Mouse (Mus musculus) hindbrain, embryonic 13.5 days (tissue): ENCODE data around the gene Ovol2. TPM values are rescaled to one million over a fixed set of nuclear protein-coding genes. Genes with fewer than 3 reads are reported as not detected.
"Not testable (repeated sequence)": the region's sequence is repeated elsewhere in the genome, so short reads cannot be mapped to it uniquely, and the experiment has no call there.

Experiments
- ATAC-seq: fragments of 200-750 bp; cut with Nextera tagmentation; 2 replicates; pipeline ENCODE4 v1.8.0; 2017; ENCODE audit warnings: moderate TSS enrichment; ENCODE audit not compliant: low FRiP score
- H3K27ac ChIP-seq: fragments of 300-500 bp; sonication (generic); 2 replicates; pipeline ENCODE4 v1.5.1; 2015; ENCODE audit warnings: inconsistent platforms, mild to moderate bottlenecking, moderate library complexity
- H3K27me3 ChIP-seq: fragments of 300-500 bp; sonication (generic); 2 replicates; pipeline ENCODE4 v1.6.1; 2015; ENCODE audit warnings: mild to moderate bottlenecking, inconsistent platforms
- H3K36me3 ChIP-seq: fragments of 300-500 bp; sonication (generic); 2 replicates; pipeline ENCODE4 v1.6.1; 2015; ENCODE audit warnings: mild to moderate bottlenecking, inconsistent platforms
- H3K4me1 ChIP-seq: fragments of 300-500 bp; sonication (generic); replicated peaks from 2 replicates; pipeline ENCODE4 v1.6.1; 2015; ENCODE audit warnings: inconsistent platforms
- H3K4me2 ChIP-seq: fragments of 300-500 bp; sonication (generic); 2 replicates; pipeline ENCODE4 v1.6.1; 2015; ENCODE audit warnings: inconsistent platforms, mild to moderate bottlenecking, moderate library complexity
- H3K4me3 ChIP-seq: fragments of 300-500 bp; sonication (generic); 2 replicates; pipeline ENCODE4 v1.5.1; 2015; ENCODE audit warnings: mild to moderate bottlenecking, inconsistent platforms
- H3K9ac ChIP-seq: fragments of 300-500 bp; sonication (generic); 2 replicates; pipeline ENCODE4 v1.6.1; 2015; ENCODE audit warnings: mild to moderate bottlenecking, inconsistent platforms
- H3K9me3 ChIP-seq: fragments of 300-500 bp; sonication (generic); 2 replicates; pipeline ENCODE4 v1.6.1; 2016; ENCODE audit warnings: inconsistent platforms
- WGBS: fragments of 180-500 bp; shearing (Covaris S2); methylation state at CpG from one replicate; pipeline ENCODE4 v1.1.7; 2015; 5-methylcytosine and 5-hydroxymethylcytosine counted together
- polyA plus RNA-seq: library from polyadenylated mRNA; unstranded; fragments of >200 nt; fragmentation: Nextera tagmentation; extraction: Ambion mirVana; gene quantifications from 2 replicates; pipeline ENCODE4 v1.2.1, GENCODE M21; 2015

Gene Ovol2
- polyA plus RNA-seq, 1 experiment from 2014 or later = not detected

DNA sequence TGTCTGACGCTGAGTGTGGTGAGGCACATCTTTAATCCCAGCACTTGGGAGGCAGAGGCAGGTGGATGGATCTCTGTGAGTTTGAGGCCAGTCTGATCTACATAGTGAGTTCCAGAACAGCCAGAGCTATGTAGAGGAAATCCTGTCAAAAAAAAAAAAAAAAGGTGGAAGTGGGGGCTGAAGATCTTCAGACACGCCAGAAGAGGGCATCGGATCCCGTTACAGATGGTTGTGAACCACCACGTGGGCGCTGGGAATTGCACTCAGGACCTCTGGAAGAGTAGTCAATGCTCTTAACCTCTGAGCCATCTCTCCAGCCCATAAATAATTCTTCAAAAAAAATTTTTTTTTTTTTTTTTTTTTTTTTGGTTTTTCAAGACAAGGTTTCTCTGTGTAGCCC is 6.2 kb upstream of the Ovol2 start:
- not testable (repeated sequence) for H3K4me1 ChIP-seq, H3K27ac ChIP-seq, H3K4me3 ChIP-seq, H3K36me3 ChIP-seq, H3K9ac ChIP-seq, H3K9me3 ChIP-seq, H3K4me2 ChIP-seq, ATAC-seq
- peaks cover 37% of the 10 kb centered on the region for H3K27me3 ChIP-seq
- 84% methylated on average over 6 of the region's 6 CpGs for WGBS

GRCm38 (mm10) chr2:144337701-144338100 is 5.8 kb upstream of the Ovol2 start:
- no peak overlapping the region for H3K4me3 ChIP-seq
- 96% methylated on average over 5 of the region's 8 CpGs for WGBS
- H3K9ac ChIP-seq = no peak overlapping the region
- H3K27me3 ChIP-seq = peaks cover 41% of the 10 kb centered on the region
- no peak overlapping the region for H3K4me2 ChIP-seq
- H3K9me3 ChIP-seq = no peaks in the 10 kb centered on the region
- ATAC-seq = no peak
- H3K36me3 ChIP-seq = no peaks in the 10 kb centered on the region
- peaks cover 7% of the 10 kb centered on the region for H3K4me1 ChIP-seq
- no peak overlapping the region for H3K27ac ChIP-seq

DNA sequence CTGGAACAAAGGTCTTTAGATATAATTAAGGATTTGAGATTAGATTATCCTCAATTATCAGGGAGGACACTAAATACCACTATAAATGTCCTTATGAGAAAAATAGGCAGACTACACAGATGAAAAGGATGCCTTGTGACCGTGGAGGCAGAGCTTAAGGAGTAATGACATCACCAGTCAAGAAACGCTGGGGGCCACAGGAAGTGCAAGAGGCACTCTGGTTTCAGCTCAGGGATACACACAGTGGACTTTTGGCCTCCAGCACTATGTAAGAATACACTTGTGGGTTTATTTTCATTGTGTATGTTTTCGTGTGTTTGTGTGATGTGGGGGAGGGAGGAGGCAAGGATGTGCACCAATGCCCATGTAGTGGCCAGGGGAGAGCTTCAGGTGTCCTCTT is 5.3 kb upstream of the Ovol2 start:
- no peak overlapping the region for H3K9ac ChIP-seq
- H3K4me1 ChIP-seq = peaks cover 12% of the 10 kb centered on the region
- H3K4me3 ChIP-seq = no peak overlapping the region
- H3K27ac ChIP-seq = no peak overlapping the region
- no peaks in the 10 kb centered on the region for H3K36me3 ChIP-seq
- no peaks in the 10 kb centered on the region for H3K9me3 ChIP-seq
- no peak for ATAC-seq
- 76% methylated on average over 3 of the region's 3 CpGs for WGBS
- peaks cover 46% of the 10 kb centered on the region for H3K27me3 ChIP-seq
- no peak overlapping the region for H3K4me2 ChIP-seq

- no peak for ATAC-seq
- no peaks in the 10 kb centered on the region for H3K9me3 ChIP-seq
- no peak overlapping the region for H3K27ac ChIP-seq
- peak overlapping the region; percentile 46; the same call in 1 of the 2 replicates for H3K9ac ChIP-seq
- WGBS = 8% methylated on average over 28 of the region's 28 CpGs
- peaks cover 86% of the 10 kb centered on the region for H3K27me3 ChIP-seq
- peak overlapping the region; percentile 54 for H3K4me3 ChIP-seq
- no peaks in the 10 kb centered on the region for H3K36me3 ChIP-seq
- peaks cover 37% of the 10 kb centered on the region for H3K4me1 ChIP-seq
- H3K4me2 ChIP-seq = peak overlapping the region; percentile 93
Measured at GRCm38 (mm10) chr2:144333138-144333842, 1.3 kb upstream of the Ovol2 start.

GRCm38 (mm10) chr2:144332486-144332885 is 540 bp upstream of the Ovol2 start:
- no peaks in the 10 kb centered on the region for H3K36me3 ChIP-seq
- peak overlapping the region; percentile 46; the same call in 1 of the 2 replicates for H3K9ac ChIP-seq
- peak overlapping the region; percentile 54 for H3K4me3 ChIP-seq
- 4% methylated on average over 9 of the region's 9 CpGs for WGBS
- peak overlapping the region; percentile 93 for H3K4me2 ChIP-seq
- H3K9me3 ChIP-seq = no peaks in the 10 kb centered on the region
- peaks cover 37% of the 10 kb centered on the region for H3K4me1 ChIP-seq
- ATAC-seq = no peak
- H3K27me3 ChIP-seq = peaks cover 93% of the 10 kb centered on the region
- H3K27ac ChIP-seq = no peak overlapping the region

DNA sequence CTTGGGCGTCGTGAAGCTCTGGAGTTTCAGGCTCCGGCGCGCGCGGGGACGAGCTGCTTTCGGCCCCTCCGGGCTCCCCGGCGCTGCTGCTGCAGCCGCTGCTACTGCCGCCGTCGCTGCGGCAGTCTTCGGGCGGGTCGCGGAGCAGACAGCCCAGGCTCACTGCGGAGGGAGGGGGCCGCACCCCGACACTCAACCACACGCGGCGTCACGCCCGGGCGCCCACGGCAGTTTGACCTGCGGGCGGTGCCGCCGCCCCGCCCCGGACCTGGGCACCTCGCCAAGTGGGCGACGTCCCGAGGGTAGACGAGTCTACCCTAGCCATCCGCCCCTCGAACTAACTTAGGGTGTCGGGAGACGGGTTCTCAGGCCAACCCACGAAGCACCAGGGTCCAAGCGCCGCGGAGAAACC is 980 bp downstream of the Ovol2 start:
- no peaks in the 10 kb centered on the region for H3K36me3 ChIP-seq
- under 1% methylated on average over 46 of the region's 50 CpGs for WGBS
- H3K9me3 ChIP-seq = no peaks in the 10 kb centered on the region
- peak overlapping the region; percentile 69 for H3K9ac ChIP-seq
- peak; percentile 57; the same call in 1 of the 2 replicates for ATAC-seq
- H3K27ac ChIP-seq = no peak overlapping the region
- H3K4me2 ChIP-seq = peak overlapping the region; percentile 93
- peak overlapping the region; percentile 54 for H3K4me3 ChIP-seq
- H3K4me1 ChIP-seq = peaks cover 37% of the 10 kb centered on the region
- peaks cover 90% of the 10 kb centered on the region for H3K27me3 ChIP-seq

- Histone ChIP-seq H3K27ac (no peak overlapping the region), H3K9me3 (no peaks in the 10 kb centered on the region), H3K4me1 (peaks cover 37% of the 10 kb centered on the region), H3K4me3 (peak overlapping the region; percentile 54), H3K27me3 (peaks cover 86% of the 10 kb centered on the region), H3K9ac (peak overlapping the region; percentile 69), H3K36me3 (no peaks in the 10 kb centered on the region), H3K4me2 (peak overlapping the region; percentile 93)
- no peak for ATAC-seq
- WGBS = under 1% methylated on average over 41 of the region's 41 CpGs
Measured at GRCm38 (mm10) chr2:144330352-144330959, 1.5 kb downstream of the Ovol2 start.

DNA sequence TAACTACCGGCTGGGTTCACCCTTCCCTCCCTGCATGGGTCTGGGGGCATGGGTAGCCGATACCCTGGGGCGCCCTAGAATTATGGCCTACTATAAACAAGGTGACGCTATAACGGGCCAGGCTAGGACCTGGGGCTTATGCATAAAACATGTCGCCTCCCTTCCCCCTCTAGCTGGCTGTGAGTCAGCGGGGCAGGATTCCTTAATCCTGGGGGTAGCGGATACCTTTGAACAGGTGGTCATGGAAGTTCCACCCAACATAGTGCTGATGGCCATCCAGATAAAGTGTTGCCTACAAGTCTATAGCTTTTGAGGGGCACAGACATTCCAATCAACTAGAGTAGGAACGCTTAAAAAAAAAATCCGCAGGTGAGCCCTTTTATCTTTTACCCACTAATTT is 2.0 kb downstream of the Ovol2 start:
- H3K9me3 ChIP-seq = no peaks in the 10 kb centered on the region
- no peak overlapping the region for H3K4me3 ChIP-seq
- H3K4me1 ChIP-seq = peaks cover 37% of the 10 kb centered on the region
- ATAC-seq = no peak
- 3% methylated on average over 10 of the region's 10 CpGs for WGBS
- H3K27ac ChIP-seq = no peak overlapping the region
- peaks cover 81% of the 10 kb centered on the region for H3K27me3 ChIP-seq
- H3K4me2 ChIP-seq = peak overlapping the region; percentile 93; the same call in 1 of the 2 replicates
- H3K36me3 ChIP-seq = no peaks in the 10 kb centered on the region
- H3K9ac ChIP-seq = no peak overlapping the region

GRCm38 (mm10) chr2:144329451-144329850 is 2.5 kb downstream of the Ovol2 start:
- no peak overlapping the region for H3K4me2 ChIP-seq
- no peaks in the 10 kb centered on the region for H3K9me3 ChIP-seq
- 8% methylated on average over 10 of the region's 10 CpGs for WGBS
- no peak for ATAC-seq
- peaks cover 76% of the 10 kb centered on the region for H3K27me3 ChIP-seq
- H3K9ac ChIP-seq = no peak overlapping the region
- H3K27ac ChIP-seq = no peak overlapping the region
- no peaks in the 10 kb centered on the region for H3K36me3 ChIP-seq
- no peak overlapping the region for H3K4me3 ChIP-seq
- peaks cover 37% of the 10 kb centered on the region for H3K4me1 ChIP-seq

DNA sequence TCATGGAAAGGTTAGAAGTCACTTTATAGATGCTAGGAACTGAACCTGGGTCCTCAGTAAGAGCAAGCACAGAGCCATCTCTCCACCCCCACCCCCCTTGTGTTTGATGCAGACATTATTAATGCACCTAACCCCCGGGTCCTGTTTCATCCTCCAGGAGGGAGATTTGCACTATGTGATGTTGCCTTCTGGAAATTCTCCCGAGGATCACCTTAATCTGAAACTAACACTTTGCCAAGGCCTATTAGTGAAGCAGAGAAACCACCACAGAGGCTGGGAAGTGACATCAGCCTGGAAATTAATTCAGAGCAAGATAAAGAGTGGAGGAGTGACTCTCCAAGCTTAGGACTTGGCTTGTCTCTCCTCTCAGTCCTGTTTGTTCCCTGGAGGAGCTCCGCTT is 7.7 kb downstream of the Ovol2 start:
- peaks cover 24% of the 10 kb centered on the region for H3K27me3 ChIP-seq
- H3K4me2 ChIP-seq = no peak overlapping the region
- no peak overlapping the region for H3K27ac ChIP-seq
- no peaks in the 10 kb centered on the region for H3K36me3 ChIP-seq
- H3K4me3 ChIP-seq = no peak overlapping the region
- H3K9ac ChIP-seq = no peak overlapping the region
- H3K4me1 ChIP-seq = no peaks in the 10 kb centered on the region
- no peak for ATAC-seq
- 78% methylated on average over 3 of the region's 3 CpGs for WGBS
- H3K9me3 ChIP-seq = no peaks in the 10 kb centered on the region

DNA sequence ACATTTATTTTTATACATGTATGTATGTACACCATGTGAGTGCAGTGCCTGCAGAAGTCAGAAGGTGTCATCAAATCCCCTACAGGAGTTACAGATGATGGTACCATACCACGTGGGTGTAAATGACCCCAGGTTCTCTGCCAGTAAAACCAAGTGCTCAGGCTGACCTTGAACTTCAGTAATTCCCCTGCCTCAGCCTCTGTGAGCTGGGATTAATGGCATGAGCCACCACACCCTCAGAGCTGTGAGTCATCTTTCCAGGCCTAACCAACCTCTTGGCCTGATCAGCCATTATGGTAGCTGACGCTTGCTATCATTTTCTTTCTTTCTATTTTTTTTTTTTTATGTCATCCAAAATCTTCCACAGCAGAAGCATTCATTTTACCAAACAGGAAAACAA is 20.6 kb downstream of the Ovol2 start:
- H3K9ac ChIP-seq = no peak overlapping the region
- no peaks in the 10 kb centered on the region for H3K36me3 ChIP-seq
- WGBS = 88% methylated on average over 2 of the region's 2 CpGs
- no peak overlapping the region for H3K4me2 ChIP-seq
- no peak for ATAC-seq
- H3K27ac ChIP-seq = no peak overlapping the region
- H3K4me1 ChIP-seq = no peaks in the 10 kb centered on the region
- no peaks in the 10 kb centered on the region for H3K27me3 ChIP-seq
- no peaks in the 10 kb centered on the region for H3K9me3 ChIP-seq
- no peak overlapping the region for H3K4me3 ChIP-seq

GRCm38 (mm10) chr2:144310273-144310672 is 21.7 kb downstream of the Ovol2 start:
- no peak overlapping the region for H3K9ac ChIP-seq
- H3K27me3 ChIP-seq = no peaks in the 10 kb centered on the region
- H3K36me3 ChIP-seq = no peaks in the 10 kb centered on the region
- no peak overlapping the region for H3K4me3 ChIP-seq
- no peaks in the 10 kb centered on the region for H3K4me1 ChIP-seq
- no peak overlapping the region for H3K4me2 ChIP-seq
- no peak for ATAC-seq
- 33% methylated on average over 5 of the region's 5 CpGs for WGBS
- H3K9me3 ChIP-seq = no peaks in the 10 kb centered on the region
- no peak overlapping the region for H3K27ac ChIP-seq

DNA sequence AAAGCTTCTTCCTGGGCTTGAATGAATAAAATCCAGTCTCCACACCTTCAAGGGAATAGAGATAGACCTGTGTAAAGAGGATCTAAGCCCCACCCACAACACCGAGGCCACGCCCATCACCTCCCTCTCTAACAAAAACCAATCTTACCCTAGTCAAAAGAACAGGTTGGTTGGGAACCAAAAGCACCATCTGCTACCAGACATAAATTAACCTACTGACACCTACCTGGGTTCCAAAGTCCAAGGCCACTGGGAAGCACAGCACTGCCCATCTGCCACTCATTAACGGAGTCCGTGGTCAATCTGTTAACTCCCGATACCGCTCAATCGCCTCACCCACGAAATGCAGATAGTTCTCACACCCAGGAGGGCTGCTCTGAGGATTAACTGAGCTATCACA is 23.4 kb downstream of the Ovol2 start:
- no peak overlapping the region for H3K4me2 ChIP-seq
- no peak overlapping the region for H3K4me3 ChIP-seq
- no peak overlapping the region for H3K9ac ChIP-seq
- no peak overlapping the region for H3K27ac ChIP-seq
- no peaks in the 10 kb centered on the region for H3K9me3 ChIP-seq
- 67% methylated on average over 8 of the region's 8 CpGs for WGBS
- H3K27me3 ChIP-seq = no peaks in the 10 kb centered on the region
- H3K4me1 ChIP-seq = no peaks in the 10 kb centered on the region
- H3K36me3 ChIP-seq = no peaks in the 10 kb centered on the region
- ATAC-seq = no peak
